Mouse (Mus musculus): ENCODE results near the gene Cbx7. TPM values are rescaled to one million over a fixed set of nuclear protein-coding genes. Genes with fewer than 3 reads are reported as not detected.

The Cbx7 gene
- polyA plus RNA-seq, 1 experiment from 2014 or later = 1.5 TPM

GRCm38 (mm10) chr15:79892995-79893823 lies 77.7 kb downstream of the Cbx7 start:
- Histone ChIP-seq H3K9me3 (no peaks in the 10 kb centered on the region), H3K4me2 (peak overlapping the region; percentile 80), H3K9ac (peak overlapping the region; percentile 80), H3K4me1 (peaks cover 19% of the 10 kb centered on the region), H3K27me3 (replicated peaks) (peaks cover 21% of the 10 kb centered on the region; the same call in 1 of the 2 replicates), H3K4me3 (peak overlapping the region; percentile 68), H3K36me3 (peaks cover 6% of the 10 kb centered on the region), H3K27ac (replicated peaks) (no peak overlapping the region)
- 68% methylated on average over 15 of the region's 15 CpGs for WGBS
- ATAC-seq (ENCODE audit: extremely low read depth, insufficient number of reproducible peaks, low FRiP score, low TSS enrichment) = no peak

GRCm38 (mm10) chr15:79892213-79892541 lies 78.7 kb downstream of the Cbx7 start:
- H3K4me3 ChIP-seq = peak overlapping the region; percentile 68
- H3K4me1 ChIP-seq = peaks cover 19% of the 10 kb centered on the region
- ATAC-seq (ENCODE audit: extremely low read depth, insufficient number of reproducible peaks, low FRiP score, low TSS enrichment) = peak; percentile 58; the same call in 1 of the 2 replicates
- H3K9ac ChIP-seq = peak overlapping the region; percentile 80
- peaks cover 21% of the 10 kb centered on the region; the same call in 1 of the 2 replicates for H3K27me3 ChIP-seq (replicated peaks)
- peak overlapping the region; percentile 80 for H3K4me2 ChIP-seq
- H3K9me3 ChIP-seq = no peaks in the 10 kb centered on the region
- no peaks in the 10 kb centered on the region for H3K36me3 ChIP-seq
- 3% methylated on average over 12 of the region's 12 CpGs for WGBS
- H3K27ac ChIP-seq (replicated peaks) = peak overlapping the region; percentile 71

GRCm38 (mm10) chr15:79891436-79892212 lies 79.3 kb downstream of the Cbx7 start, which contains the start of gene Apobec3:
Gene Apobec3 (plus strand): TSS chr15:79891659.
- Histone ChIP-seq H3K27me3 (replicated peaks) (peaks cover 21% of the 10 kb centered on the region; the same call in 1 of the 2 replicates), H3K4me1 (peaks cover 19% of the 10 kb centered on the region), H3K9me3 (no peaks in the 10 kb centered on the region), H3K9ac (peak within 1 kb of the TSS; percentile 80), H3K27ac (replicated peaks) (peak within 1 kb of the TSS; percentile 71), H3K4me3 (peak within 1 kb of the TSS; percentile 68), H3K36me3 (no peaks in the 10 kb centered on the region), H3K4me2 (peak within 1 kb of the TSS; percentile 80)
- peak; percentile 28; the same call in 1 of the 2 replicates for ATAC-seq (ENCODE audit: extremely low read depth, insufficient number of reproducible peaks, low FRiP score, low TSS enrichment)
- 2% methylated on average over 20 of the region's 20 CpGs for WGBS

GRCm38 (mm10) chr15:79884820-79885219 lies 86.1 kb downstream of the Cbx7 start:
- H3K9me3 ChIP-seq = no peaks in the 10 kb centered on the region
- H3K4me1 ChIP-seq = peaks cover 15% of the 10 kb centered on the region
- peaks cover 2% of the 10 kb centered on the region; the same call in 1 of the 2 replicates for H3K27me3 ChIP-seq (replicated peaks)
- no peaks in the 10 kb centered on the region for H3K36me3 ChIP-seq
- no peak for ATAC-seq (ENCODE audit: extremely low read depth, insufficient number of reproducible peaks, low FRiP score, low TSS enrichment)
- 73% methylated on average over 5 of the region's 5 CpGs for WGBS
- no peak overlapping the region for H3K27ac ChIP-seq (replicated peaks)
- no peak overlapping the region for H3K9ac ChIP-seq
- no peak overlapping the region for H3K4me2 ChIP-seq
- H3K4me3 ChIP-seq = no peak overlapping the region

- Histone ChIP-seq H3K9ac (peak overlapping the region; percentile 80), H3K4me2 (peak overlapping the region; percentile 74), H3K27me3 (replicated peaks) (no peaks in the 10 kb centered on the region), H3K4me3 (peak overlapping the region; percentile 60), H3K4me1 (peaks cover 28% of the 10 kb centered on the region), H3K9me3 (no peaks in the 10 kb centered on the region), H3K27ac (replicated peaks) (peak overlapping the region; percentile 87), H3K36me3 (no peaks in the 10 kb centered on the region)
- ATAC-seq (ENCODE audit: extremely low read depth, insufficient number of reproducible peaks, low FRiP score, low TSS enrichment) = peak; percentile 70; the same call in 1 of the 2 replicates
- 0% methylated on average over 30 of the region's 30 CpGs for WGBS
These were observed 87.5 kb downstream of the Cbx7 start for GRCm38 (mm10) chr15:79883352-79883822.

GRCm38 (mm10) chr15:79882623-79883267 lies 88.2 kb downstream of the Cbx7 start:
- Histone ChIP-seq H3K9me3 (no peaks in the 10 kb centered on the region), H3K4me2 (peak overlapping the region; percentile 74), H3K27me3 (replicated peaks) (no peaks in the 10 kb centered on the region), H3K4me1 (peaks cover 31% of the 10 kb centered on the region), H3K27ac (replicated peaks) (no peak overlapping the region), H3K9ac (peak overlapping the region; percentile 80), H3K36me3 (no peaks in the 10 kb centered on the region), H3K4me3 (peak overlapping the region; percentile 60)
- no peak for ATAC-seq (ENCODE audit: extremely low read depth, insufficient number of reproducible peaks, low FRiP score, low TSS enrichment)
- WGBS = 28% methylated on average over 19 of the region's 19 CpGs

- H3K9me3 ChIP-seq = 0 out of 2 replicates have a peak, but pooled peaks cover 3% of the 10 kb centered on the region
- no peaks in the 10 kb centered on the region for H3K27me3 ChIP-seq (replicated peaks)
- H3K27ac ChIP-seq (replicated peaks) = no peak overlapping the region
- H3K4me1 ChIP-seq = peaks cover 31% of the 10 kb centered on the region
- H3K4me2 ChIP-seq = no peak overlapping the region
- WGBS = 76% methylated on average over 3 of the region's 3 CpGs
- no peaks in the 10 kb centered on the region for H3K36me3 ChIP-seq
- H3K9ac ChIP-seq = no peak overlapping the region
- no peak overlapping the region for H3K4me3 ChIP-seq
- ATAC-seq (ENCODE audit: extremely low read depth, insufficient number of reproducible peaks, low FRiP score, low TSS enrichment) = no peak
These were observed 90.4 kb downstream of the Cbx7 start for GRCm38 (mm10) chr15:79880477-79880876.

GRCm38 (mm10) chr15:79879319-79879718 lies 91.6 kb downstream of the Cbx7 start:
- 16% methylated on average over 13 of the region's 13 CpGs for WGBS
- Histone ChIP-seq H3K36me3 (no peaks in the 10 kb centered on the region), H3K9ac (peak overlapping the region; percentile 61), H3K27me3 (replicated peaks) (no peaks in the 10 kb centered on the region), H3K4me1 (peaks cover 31% of the 10 kb centered on the region), H3K4me3 (0 out of 2 replicates have a peak overlapping the region, but pooled peaks have one; percentile 1), H3K4me2 (peak overlapping the region; percentile 57), H3K27ac (replicated peaks) (peak overlapping the region; percentile 93), H3K9me3 (0 out of 2 replicates have a peak, but pooled peaks cover 3% of the 10 kb centered on the region)
- peak; percentile 77 for ATAC-seq (ENCODE audit: extremely low read depth, insufficient number of reproducible peaks, low FRiP score, low TSS enrichment)

- no peaks in the 10 kb centered on the region for H3K36me3 ChIP-seq
- H3K4me3 ChIP-seq = 0 out of 2 replicates have a peak overlapping the region, but pooled peaks have one; percentile 1
- no peaks in the 10 kb centered on the region for H3K27me3 ChIP-seq (replicated peaks)
- ATAC-seq (ENCODE audit: extremely low read depth, insufficient number of reproducible peaks, low FRiP score, low TSS enrichment) = no peak
- H3K4me2 ChIP-seq = peak overlapping the region; percentile 57
- peaks cover 31% of the 10 kb centered on the region for H3K4me1 ChIP-seq
- 50% methylated on average over 6 of the region's 6 CpGs for WGBS
- 0 out of 2 replicates have a peak, but pooled peaks cover 3% of the 10 kb centered on the region for H3K9me3 ChIP-seq
- peak overlapping the region; percentile 93 for H3K27ac ChIP-seq (replicated peaks)
- peak overlapping the region; percentile 61 for H3K9ac ChIP-seq
These were observed 92.2 kb downstream of the Cbx7 start for GRCm38 (mm10) chr15:79878725-79879136.

- H3K4me3 ChIP-seq = no peak overlapping the region
- no peaks in the 10 kb centered on the region for H3K27me3 ChIP-seq (replicated peaks)
- H3K9me3 ChIP-seq = 0 out of 2 replicates have a peak, but pooled peaks cover 3% of the 10 kb centered on the region
- H3K4me2 ChIP-seq = no peak overlapping the region
- no peak overlapping the region for H3K9ac ChIP-seq
- no peak for ATAC-seq (ENCODE audit: extremely low read depth, insufficient number of reproducible peaks, low FRiP score, low TSS enrichment)
- no peak overlapping the region for H3K27ac ChIP-seq (replicated peaks)
- H3K4me1 ChIP-seq = peaks cover 22% of the 10 kb centered on the region
- WGBS = 80% methylated on average over 18 of the region's 18 CpGs
- H3K36me3 ChIP-seq = no peaks in the 10 kb centered on the region
These were observed 95.5 kb downstream of the Cbx7 start for GRCm38 (mm10) chr15:79875261-79875995.
